Mouse (Mus musculus) ovary, postnatal 36 days (tissue): ENCODE data around the gene Tcf7l2.

Experiments used
- DNase-seq: peaks from one replicate; pipeline ENCODE4 v3.0.0; 2022; ENCODE audit warnings: low spot score, mixed read lengths

Gene Tcf7l2

DNA sequence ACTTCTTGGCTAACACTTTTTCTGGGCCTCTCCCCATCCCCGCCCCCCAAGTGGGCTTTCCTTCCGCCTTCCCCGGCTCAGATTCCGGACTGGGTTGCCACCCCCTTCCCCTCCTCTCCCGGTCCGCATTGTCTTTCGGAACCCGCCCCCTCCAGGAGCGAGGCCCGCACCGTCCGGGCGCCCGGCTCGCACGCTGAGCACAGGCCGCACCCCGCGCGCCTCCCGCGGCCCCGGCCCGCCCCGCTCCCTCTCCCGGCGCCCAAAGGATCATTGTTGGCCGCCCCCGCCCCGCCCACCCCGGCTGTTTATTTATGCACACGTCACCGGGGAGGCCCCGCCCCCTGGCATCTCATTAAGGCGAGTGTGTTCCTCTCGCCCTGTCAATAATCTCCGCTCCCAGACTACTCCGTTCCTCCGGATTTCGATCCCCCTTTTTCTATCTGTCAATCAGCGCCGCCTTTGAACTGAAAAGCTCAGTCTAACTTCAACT lies at the start of gene Tcf7l2:
Gene Tcf7l2 (plus strand): TSS at position 382 of the 490 bp plus-strand sequence.
- DNase-seq: peak; percentile 91

GRCm38 (mm10) chr19:55694651-55695050 lies 47.0 kb upstream of the Tcf7l2 start:
- no peak for DNase-seq

- no peak for DNase-seq
Observed at GRCm38 (mm10) chr19:55695418-55695817, 46.2 kb upstream of the Tcf7l2 start.

DNA sequence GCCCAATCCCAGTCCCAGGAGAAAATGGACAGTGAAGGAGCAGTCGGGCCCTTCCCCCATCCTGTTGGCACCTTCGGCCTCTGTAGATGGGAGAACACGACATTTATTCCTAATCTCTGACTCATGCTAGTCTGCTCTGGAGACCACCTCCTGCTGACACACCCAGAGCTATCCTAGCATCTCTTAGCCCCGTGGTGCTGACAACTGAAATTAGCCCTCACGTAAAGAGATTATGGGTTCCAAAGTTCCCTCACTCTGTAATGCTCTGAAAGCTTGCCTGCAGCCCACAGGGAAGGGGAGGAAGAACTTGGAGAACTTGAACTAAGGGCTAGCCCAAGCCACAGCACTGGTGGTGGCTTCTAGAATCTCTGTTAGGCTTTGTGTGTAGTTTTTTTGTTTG lies 42.7 kb upstream of the Tcf7l2 start:
- no peak for DNase-seq

- DNase-seq: no peak
Observed at GRCm38 (mm10) chr19:55700214-55700568, 41.4 kb upstream of the Tcf7l2 start.

DNA sequence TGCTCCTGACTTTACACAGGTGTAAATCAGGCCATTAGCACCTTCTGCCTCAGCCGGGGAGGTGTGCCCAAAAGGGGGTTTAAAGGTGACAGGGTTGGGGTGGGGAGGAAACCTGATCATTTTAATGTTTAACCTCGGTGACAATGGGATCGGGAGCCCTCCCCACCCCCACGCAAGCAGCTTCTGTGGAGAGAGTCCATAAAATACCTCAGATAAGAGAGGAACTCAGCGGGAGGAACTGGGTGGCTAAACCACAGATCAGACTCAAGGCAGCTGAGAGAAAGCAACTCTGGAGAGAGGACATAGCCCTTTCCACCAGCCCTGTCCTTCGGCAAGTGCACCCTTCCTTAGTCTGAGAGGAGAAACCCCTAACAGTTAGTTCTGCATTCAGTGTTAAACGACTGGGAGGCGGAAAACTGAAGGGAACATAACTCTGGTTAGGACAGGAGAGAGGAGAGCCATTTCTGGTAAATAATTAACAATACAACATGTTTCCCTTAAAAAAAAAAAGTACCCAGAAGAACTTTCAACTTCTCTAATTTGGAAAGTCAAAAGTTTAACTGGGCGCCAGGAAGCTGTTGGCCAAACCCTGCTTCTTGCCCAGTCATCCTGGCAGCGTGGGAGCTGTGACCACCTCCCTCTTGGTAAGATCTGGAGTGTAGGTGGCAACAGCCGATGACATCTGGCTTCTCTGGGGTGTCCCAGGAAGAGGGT lies 40.9 kb upstream of the Tcf7l2 start:
- no peak for DNase-seq

DNA sequence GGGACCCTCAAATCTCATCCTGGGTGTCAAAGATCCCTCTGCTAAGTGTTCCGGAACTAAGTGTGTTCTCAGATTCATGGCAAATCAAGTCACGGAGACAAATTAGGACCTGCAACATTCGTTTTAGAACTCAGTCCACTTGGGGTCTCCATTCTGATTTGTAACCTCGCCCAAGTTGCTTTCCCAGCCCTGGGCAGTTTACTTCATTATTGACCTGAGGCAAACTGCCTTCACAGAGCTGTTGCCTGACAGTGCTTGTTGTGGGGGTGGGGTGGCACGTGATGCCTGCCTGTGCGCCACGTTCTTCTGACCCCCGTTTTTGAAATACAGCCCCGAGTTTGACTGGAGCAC lies 40.4 kb upstream of the Tcf7l2 start:
- no peak for DNase-seq

DNA sequence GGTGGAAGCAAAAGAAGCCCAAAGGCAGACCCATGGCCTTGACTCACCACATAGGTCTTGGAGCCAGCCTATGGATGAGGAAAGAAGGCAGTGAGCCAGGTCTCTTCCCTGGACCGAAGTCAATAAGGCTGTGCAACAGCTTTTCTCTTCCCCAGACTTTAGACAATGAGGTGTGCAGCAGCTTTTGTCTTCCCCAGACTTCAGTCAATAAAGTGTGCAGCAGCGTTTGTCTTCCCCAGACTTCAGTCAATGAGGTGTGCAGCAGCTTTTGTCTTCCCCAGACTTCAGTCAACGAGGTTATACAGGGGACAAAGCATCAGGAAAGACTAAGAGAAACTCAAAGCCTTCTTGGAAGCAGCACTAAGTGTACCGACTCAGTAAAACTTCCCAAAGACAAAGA lies 39.5 kb upstream of the Tcf7l2 start:
- no peak for DNase-seq

DNA sequence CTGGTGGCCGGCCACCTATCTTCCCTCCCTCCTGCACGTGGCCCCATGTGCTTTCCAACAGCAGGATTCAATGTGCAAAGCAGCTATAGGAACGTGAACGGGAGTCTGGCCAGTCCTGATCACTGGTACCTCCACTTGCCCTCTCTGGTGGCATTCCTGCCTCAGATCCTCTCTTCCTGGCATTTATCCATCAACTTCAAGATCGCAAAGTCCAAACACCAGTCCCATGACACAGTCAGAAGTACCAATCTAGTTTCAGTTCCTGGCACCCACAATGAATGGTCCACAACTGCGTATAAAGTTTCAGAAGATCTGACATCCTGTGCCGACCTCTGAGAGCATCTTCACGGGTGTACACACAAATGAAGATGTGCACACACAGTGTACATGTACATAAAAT lies 38.9 kb upstream of the Tcf7l2 start:
- no peak for DNase-seq

- DNase-seq: no peak
Observed at GRCm38 (mm10) chr19:55704071-55704470, 37.5 kb upstream of the Tcf7l2 start.

DNA sequence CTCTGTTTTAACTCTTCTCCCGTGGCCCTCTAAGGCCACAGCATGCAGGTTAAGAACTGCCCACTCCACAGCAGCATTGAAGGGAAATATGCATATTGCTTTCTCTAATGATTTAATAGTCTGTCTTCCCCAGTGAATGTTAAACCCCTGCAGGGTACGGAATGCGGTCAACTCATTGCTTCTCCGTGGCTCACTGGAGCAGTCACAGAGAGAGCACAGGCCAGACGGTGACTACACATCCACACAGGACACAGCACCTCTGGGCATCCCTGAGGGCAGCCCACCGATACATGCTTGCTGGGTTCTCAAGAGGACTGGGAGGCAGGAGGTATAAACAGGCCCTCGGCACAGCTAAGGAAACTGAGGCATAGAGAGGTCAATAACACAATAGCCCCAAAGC lies 35.3 kb upstream of the Tcf7l2 start:
- no peak for DNase-seq

DNA sequence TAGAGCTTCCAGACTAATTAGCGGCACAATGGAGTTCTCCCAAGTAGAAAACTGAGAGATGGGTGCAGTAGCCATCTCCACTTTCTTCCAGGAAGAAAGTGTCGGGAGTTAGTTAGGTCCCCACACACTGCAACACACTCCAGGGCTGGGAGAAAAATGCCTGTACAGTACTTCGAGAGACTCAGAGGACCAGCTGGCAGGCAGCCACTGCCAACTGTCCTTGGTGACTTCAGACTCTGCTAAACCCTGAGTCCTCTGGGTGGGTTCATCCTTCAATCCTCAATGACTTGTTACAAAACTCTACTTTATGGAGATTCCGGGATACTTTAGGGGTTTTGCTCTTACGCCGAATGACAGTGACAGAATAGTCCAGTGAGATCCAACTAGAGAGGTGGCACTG lies 34.8 kb upstream of the Tcf7l2 start:
- peak; percentile 33 for DNase-seq

DNA sequence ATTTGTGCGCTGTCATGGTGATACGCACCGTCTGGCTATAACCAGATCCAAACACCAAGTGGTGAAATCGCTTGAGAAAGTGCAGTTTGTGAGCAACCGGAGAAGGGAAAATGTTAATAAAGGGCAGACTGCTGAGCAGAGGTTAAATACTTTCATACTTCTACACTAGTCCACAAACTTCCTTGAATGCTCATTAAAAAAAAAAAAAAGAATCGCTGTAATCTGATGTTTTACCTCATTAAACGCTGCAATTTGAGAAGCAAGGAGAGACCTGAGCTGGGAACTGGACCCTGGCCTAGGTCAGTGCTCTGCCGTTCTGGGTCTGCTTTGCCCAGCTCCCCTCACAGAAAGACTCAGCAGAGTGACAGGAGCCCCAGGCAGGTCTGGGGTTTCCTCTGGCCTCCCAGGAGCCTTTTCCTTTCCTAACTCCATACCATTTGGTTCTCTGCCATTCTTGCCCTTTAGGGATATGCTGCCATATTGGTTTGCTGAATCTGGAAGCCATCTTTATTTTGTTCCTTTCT lies 33.5 kb upstream of the Tcf7l2 start:
- no peak for DNase-seq

GRCm38 (mm10) chr19:55710841-55711240 lies 30.8 kb upstream of the Tcf7l2 start:
- DNase-seq: no peak

- no peak for DNase-seq
Observed at GRCm38 (mm10) chr19:55711701-55712100, 29.9 kb upstream of the Tcf7l2 start.

DNA sequence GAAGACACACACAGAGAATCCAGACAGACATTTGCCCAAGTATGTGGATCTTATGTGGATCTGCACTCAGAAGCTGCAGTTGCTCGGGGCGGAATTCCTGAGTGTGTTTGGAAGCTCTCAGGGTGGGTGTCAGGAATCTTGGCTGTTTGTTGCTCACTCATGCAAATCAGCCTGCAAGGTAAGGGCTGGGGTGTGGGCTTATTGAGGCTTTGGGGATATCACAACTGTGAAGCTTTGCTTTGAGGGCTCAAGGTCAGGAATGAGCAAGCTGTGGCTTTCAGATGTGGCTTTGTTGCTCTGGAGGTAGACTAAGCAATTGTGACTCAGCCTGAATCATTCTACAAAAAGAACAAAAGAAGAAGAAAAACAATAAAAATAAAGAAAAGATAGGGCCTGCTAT lies 28.9 kb upstream of the Tcf7l2 start:
- DNase-seq: no peak

GRCm38 (mm10) chr19:55714015-55714414 lies 27.6 kb upstream of the Tcf7l2 start:
- no peak for DNase-seq

DNA sequence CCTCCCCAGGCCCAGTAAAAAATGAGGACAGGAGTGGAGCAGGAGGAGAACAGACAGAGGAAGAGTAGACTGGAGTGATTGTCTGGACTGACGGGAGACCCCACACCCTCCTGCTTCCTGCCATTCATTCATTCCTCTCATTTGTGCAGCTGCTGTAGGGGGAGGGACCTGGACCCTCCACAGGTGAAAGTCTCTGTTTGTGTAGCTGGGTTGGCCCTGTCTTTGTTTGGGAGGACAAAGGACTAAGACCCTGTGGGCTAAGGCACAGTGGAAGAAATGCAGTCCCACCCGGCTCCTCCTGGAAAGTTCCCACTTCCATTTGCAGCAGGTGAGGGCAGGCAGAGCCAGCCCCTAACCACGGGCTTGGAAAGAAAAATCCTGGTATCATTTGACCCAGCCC lies 27.0 kb upstream of the Tcf7l2 start:
- DNase-seq: no peak

DNA sequence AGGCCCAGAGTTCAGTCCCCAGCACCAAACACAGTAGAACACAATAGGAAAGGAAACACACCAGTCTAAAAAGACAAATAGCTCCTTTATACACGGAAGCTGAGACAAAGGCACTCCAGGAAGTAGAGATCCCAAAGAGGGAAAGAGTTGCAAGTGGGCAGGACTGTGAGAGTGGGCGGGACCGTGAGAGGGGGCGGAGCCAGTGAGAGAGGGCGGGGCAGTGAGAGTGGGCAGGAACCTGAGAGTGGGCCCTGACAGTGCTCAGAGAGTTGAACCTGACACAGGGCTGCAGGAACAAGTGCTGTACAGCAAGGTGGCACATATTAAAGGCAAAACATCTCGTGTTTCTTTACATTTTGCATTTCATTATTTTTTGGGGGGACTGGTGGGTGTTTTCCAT lies 22.5 kb upstream of the Tcf7l2 start:
- no peak for DNase-seq

DNA sequence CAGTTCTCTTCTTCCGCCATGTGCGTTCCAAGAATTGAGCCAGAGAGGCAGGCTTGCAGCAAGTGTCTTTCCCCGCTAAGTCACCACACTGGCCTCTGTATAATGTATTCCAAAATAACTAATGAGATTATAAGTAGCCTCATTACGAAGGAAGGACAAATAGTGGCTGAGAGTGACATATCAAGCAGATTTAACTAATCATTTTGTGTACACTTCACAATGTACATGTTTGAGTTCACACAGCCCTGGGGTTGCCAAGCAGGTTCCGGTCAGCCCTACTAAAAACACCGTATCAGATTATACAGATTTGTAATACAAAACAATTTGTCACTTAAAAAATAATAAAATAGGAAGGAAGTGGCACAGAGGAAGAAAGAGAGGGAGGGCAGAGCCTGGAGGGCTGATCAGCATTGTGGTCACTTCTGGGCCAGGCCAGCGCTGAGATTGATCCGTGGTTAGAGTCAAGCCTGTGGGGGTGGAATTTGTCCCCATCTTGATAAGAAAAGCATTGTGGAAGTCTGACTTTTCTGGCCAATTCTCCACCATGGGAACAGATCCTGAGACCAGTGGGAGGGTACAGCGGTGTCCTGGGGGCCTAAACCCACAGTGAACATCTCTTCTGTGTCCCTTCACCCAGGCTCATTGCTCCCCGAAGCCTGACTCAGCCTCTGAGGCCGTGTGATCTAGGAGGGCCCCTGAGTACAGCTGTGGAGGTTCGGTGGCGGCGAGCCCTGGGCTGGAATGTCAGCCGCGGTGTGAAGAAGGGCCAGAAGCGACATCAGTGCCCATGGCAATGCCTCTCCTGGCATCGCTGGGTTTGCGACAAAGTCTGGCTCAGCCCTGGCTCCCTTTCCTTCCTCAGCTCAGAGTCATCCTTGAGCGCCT lies 21.9 kb upstream of the Tcf7l2 start:
- no peak for DNase-seq

DNA sequence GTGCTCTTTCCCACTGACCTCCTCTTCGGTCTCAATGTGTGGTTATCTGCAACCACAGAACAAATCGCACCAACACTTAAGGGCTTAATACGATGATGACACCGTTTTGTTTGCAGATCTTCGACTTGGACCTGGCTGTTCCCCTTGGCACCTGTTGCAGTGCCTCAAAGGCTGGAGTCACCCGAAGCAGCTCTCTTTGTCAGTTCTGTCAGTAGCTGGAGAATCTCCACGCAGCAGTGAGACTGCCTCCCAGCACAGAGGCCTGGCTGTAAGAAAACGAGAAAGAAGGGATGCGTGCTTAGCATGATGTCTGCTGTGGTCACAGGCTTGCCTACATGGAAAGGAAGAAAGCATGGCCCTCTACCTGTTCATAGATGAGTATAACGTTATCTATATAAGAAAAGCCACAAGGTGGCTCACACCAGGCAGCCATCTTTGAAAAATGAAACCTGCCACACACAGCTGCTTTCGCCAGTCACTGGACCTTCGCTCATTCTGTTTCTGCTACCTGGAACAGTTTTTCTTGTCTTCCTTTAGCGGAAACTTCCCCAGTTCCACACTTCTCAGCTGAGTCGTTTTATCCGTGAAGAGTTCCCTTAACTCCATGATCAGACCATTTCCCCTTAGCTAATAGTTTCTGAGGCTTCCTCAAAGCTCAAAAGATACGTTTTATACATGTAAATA lies 21.1 kb upstream of the Tcf7l2 start:
- no peak for DNase-seq

DNA sequence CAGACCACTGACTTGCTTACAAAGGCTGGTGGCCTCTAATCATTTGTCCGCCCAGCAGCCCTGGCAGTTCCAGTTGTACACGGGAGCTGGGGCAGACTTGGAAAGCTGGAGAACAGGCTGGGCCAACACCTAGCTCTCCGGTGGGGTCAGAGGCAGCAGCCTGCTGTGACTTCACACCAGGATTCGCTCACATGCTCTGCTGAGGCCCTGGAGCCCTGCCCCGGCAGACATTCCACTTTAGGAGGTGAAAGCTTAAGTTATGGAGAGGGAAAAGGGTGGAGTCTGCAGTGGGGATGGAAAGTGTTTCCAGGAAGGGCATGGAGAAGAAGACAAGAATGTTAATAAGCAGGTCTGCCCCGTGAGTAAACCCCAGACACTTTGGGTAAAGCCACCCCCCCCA lies 19.2 kb upstream of the Tcf7l2 start:
- DNase-seq: no peak

DNA sequence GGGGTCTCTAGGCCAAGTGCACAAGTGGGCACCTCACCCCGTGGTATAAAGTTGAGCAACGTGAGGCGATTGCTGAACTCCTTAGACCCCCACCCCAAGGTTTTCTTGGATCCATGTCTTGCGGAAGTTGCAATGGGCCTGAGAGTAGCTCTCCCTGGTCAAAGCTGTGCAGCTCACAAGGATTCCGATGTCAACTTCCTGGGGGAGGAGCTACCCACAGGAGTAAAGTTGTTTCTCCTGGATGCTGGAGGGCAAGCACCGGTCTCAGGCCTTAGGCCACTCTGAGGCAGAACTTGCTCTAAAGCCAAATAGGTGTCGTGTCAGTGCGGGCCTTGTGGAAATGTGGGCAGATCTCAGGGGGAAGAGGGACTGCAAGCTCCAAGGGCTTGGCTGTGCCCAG lies 12.2 kb upstream of the Tcf7l2 start:
- no peak for DNase-seq
